Mouse (Mus musculus) G1E (cell line): ENCODE results near the gene Alg6. TPM values are rescaled to one million over a fixed set of nuclear protein-coding genes. Genes with fewer than 3 reads are reported as not detected.

ENCODE experiments used
- polyA plus RNA-seq: library from polyadenylated mRNA; stranded (reverse); fragments of >175 nt; gene quantifications from 2 replicates; pipeline ENCODE4 v1.2.3, GENCODE M21; 2012
- total RNA-seq, 2 experiments: library from RNA; stranded (forward) in 1 of 2; stranded (reverse) in 1 of 2; fragments of 200-1000 nt in 1 of 2; fragments of >200 nt in 1 of 2; fragmentation: Nextera tagmentation in 1 of 2; gene quantifications; 2 replicates each; pipeline ENCODE4 v1.2.3; 2014 to 2017

Alg6 gene
- total and polyA plus RNA-seq, 3 experiments: 0.54 to 50.5 (median 22.0) TPM

Other genes with a start within 250 kb of the Alg6 start
- not detected in 2 replicates for gene Foxd3, start 59.4 kb upstream of the Alg6 start, total RNA-seq (2014; fragmentation: Nextera tagmentation)
- gene Foxd3, start 59.4 kb upstream of the Alg6 start, total RNA-seq (2017): 0.12 TPM in 1 of 2 replicates, not detected in the other
- not detected in 2 replicates for gene Foxd3, start 59.4 kb upstream of the Alg6 start, polyA plus RNA-seq
- gene Efcab7, start 113.5 kb downstream of the Alg6 start, total RNA-seq (2014; fragmentation: Nextera tagmentation): 18.0 and 21.1 TPM in 2 replicates
- 16.0 and 21.0 TPM in 2 replicates for gene Efcab7, start 113.5 kb downstream of the Alg6 start, total RNA-seq (2017)
- 1.2 and 1.5 TPM in 2 replicates for gene Efcab7, start 113.5 kb downstream of the Alg6 start, polyA plus RNA-seq
- gene Pgm1, start 213.8 kb downstream of the Alg6 start, total RNA-seq (2014; fragmentation: Nextera tagmentation): 44.8 and 47.2 TPM in 2 replicates
- gene Pgm1, start 213.8 kb downstream of the Alg6 start, total RNA-seq (2017): 102 and 113 TPM in 2 replicates
- gene Pgm1, start 213.8 kb downstream of the Alg6 start, polyA plus RNA-seq: 57.4 and 66.8 TPM in 2 replicates
- 39.7 and 40.4 TPM in 2 replicates for gene Itgb3bp, start 214.1 kb downstream of the Alg6 start, total RNA-seq (2014; fragmentation: Nextera tagmentation)
- gene Itgb3bp, start 214.1 kb downstream of the Alg6 start, total RNA-seq (2017): 21.3 and 23.2 TPM in 2 replicates
- 0.79 and 1.1 TPM in 2 replicates for gene Itgb3bp, start 214.1 kb downstream of the Alg6 start, polyA plus RNA-seq